Mouse (Mus musculus) myocyte (in vitro differentiated cells): Measurements from ENCODE around the gene Prkca. TPM values are rescaled to one million over a fixed set of nuclear protein-coding genes. Genes with fewer than 3 reads are reported as not detected.

ENCODE experiments used
- H3K27me3 ChIP-seq: one replicate; pipeline ENCODE4 v1.6.1; 2011; ENCODE audit not compliant: control insufficient read depth, insufficient read depth, insufficient read length
- H3K36me3 ChIP-seq: one replicate; pipeline ENCODE4 v1.6.1; 2011; ENCODE audit not compliant: control insufficient read depth, insufficient read depth
- H3K4me2 ChIP-seq: one replicate; pipeline ENCODE4 v1.6.1; 2011; ENCODE audit warnings: low read depth, control low read depth
- H3K4me3 ChIP-seq: one replicate; pipeline ENCODE4 v1.5.1; 2011; ENCODE audit warnings: mild to moderate bottlenecking, control low read depth, moderate library complexity
- H3K79me2 ChIP-seq: one replicate; pipeline ENCODE4 v1.6.1; 2011; ENCODE audit not compliant: control insufficient read depth, insufficient read depth
- H3ac ChIP-seq: one replicate; pipeline ENCODE4 v1.6.1; 2011; ENCODE audit not compliant: control insufficient read depth, insufficient read length
- CEBPB ChIP-seq: IDR thresholded peaks from 2 replicates; pipeline ENCODE4 v1.6.1; 2011; ENCODE audit warnings: mild to moderate bottlenecking, moderate library complexity; ENCODE audit not compliant: poor library complexity, insufficient read depth, severe bottlenecking
- E2F4 ChIP-seq: IDR thresholded peaks from one replicate; pipeline ENCODE4 v1.6.1; 2011; ENCODE audit warnings: mild to moderate bottlenecking, control low read depth, moderate library complexity; ENCODE audit not compliant: insufficient read depth
- MAX ChIP-seq: IDR thresholded peaks from one replicate; pipeline ENCODE4 v1.6.1; 2011; ENCODE audit warnings: low read depth, mild to moderate bottlenecking, control low read depth
- MYOD1 ChIP-seq, 3 experiments: IDR thresholded peaks; one replicate each; pipeline ENCODE4 v1.6.1; 2011; ENCODE audit warnings: control low read depth in 2 of 3, low read depth in 2 of 3, mild to moderate bottlenecking in 2 of 3, moderate library complexity in 1 of 3; ENCODE audit not compliant: insufficient read length in 2 of 3, control insufficient read depth in 1 of 3
- MYOG ChIP-seq, 3 experiments: IDR thresholded peaks; one replicate each; pipeline ENCODE4 v1.6.1; 2011; ENCODE audit warnings: control low read depth in 2 of 3, low read depth in 2 of 3, mild to moderate bottlenecking in 2 of 3; ENCODE audit not compliant: insufficient read length in 2 of 3, control insufficient read depth in 1 of 3, insufficient read depth in 1 of 3
- POLR2A ChIP-seq: IDR thresholded peaks from one replicate; pipeline ENCODE4 v1.6.1; 2011; ENCODE audit warnings: low read depth, mild to moderate bottlenecking, control low read depth, moderate library complexity; ENCODE audit not compliant: insufficient read length
- POLR2AphosphoS2 ChIP-seq: IDR thresholded peaks from one replicate; pipeline ENCODE4 v1.6.1; 2011; ENCODE audit warnings: low read depth, control low read depth; ENCODE audit not compliant: insufficient read length
- REST ChIP-seq: IDR thresholded peaks from one replicate; pipeline ENCODE4 v1.6.1; 2011; ENCODE audit warnings: mild to moderate bottlenecking, control low read depth, moderate library complexity; ENCODE audit not compliant: insufficient read depth, insufficient read length
- SRF ChIP-seq: IDR thresholded peaks from one replicate; pipeline ENCODE4 v1.6.1; 2011; ENCODE audit warnings: low read depth; ENCODE audit not compliant: control insufficient read depth, insufficient read length
- TCF12 ChIP-seq: IDR thresholded peaks from one replicate; pipeline ENCODE4 v1.6.1; 2011; ENCODE audit warnings: mild to moderate bottlenecking, control low read depth; ENCODE audit not compliant: poor library complexity, insufficient read depth, severe bottlenecking
- TCF3 ChIP-seq: IDR thresholded peaks from one replicate; pipeline ENCODE4 v1.6.1; 2011; ENCODE audit warnings: low read depth, control low read depth; ENCODE audit not compliant: insufficient read length
- USF1 ChIP-seq: IDR thresholded peaks from one replicate; pipeline ENCODE4 v1.6.1; 2011; ENCODE audit warnings: low read depth, mild to moderate bottlenecking, control low read depth, moderate library complexity
- polyA plus RNA-seq: library from polyadenylated mRNA; unstranded; fragments of >200 nt; fragmentation: generic; extraction: Trizol; gene quantifications from one replicate; pipeline ENCODE4 v1.2.1, GENCODE M21; 2012; ENCODE audit warnings: missing spikeins

Prkca gene
- polyA plus RNA-seq, 1 experiment: 15.3 TPM

DNA sequence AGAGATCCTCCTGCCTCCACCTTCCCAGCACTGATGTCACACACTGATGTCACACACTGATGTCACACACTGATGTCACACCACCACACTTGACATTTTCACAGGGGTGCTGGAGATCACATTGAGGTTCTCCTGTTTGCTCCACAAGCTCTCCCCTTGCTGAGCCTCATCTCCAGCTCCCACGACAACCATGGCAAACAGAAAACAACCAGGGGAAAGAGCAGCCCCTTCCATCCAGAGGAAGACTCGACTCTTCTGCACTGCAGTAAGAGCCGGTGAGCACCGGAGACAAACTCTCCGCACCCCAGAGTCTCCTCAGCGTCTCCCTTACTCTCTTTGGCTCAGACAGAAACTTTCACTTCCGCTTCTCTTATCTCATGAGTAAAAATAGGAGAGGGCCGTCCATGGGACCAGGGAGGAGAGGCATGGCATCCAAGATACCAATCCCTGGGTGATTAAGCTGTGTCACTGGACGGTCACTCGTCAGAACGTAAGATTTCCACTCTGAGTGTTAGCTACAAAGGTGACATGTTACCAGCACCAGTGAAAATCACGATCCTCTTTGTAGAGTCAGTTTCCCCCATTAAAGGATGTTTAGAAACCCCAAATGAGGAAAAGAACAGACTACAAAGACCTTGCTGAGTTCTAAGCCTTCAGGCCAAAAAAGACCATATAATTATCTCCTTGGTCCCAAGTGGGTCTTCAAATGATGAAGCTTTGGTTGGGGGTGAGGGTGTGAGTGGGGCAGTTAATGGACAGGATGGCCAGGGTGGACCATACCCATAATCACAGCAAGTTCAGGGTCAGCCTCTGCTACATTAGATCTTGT is 95.3 kb downstream of the Prkca start:
- H3K4me2 ChIP-seq: no peak overlapping the region
- H3K36me3 ChIP-seq: no peaks in the 10 kb centered on the region
- H3K4me3 ChIP-seq: no peak overlapping the region

DNA sequence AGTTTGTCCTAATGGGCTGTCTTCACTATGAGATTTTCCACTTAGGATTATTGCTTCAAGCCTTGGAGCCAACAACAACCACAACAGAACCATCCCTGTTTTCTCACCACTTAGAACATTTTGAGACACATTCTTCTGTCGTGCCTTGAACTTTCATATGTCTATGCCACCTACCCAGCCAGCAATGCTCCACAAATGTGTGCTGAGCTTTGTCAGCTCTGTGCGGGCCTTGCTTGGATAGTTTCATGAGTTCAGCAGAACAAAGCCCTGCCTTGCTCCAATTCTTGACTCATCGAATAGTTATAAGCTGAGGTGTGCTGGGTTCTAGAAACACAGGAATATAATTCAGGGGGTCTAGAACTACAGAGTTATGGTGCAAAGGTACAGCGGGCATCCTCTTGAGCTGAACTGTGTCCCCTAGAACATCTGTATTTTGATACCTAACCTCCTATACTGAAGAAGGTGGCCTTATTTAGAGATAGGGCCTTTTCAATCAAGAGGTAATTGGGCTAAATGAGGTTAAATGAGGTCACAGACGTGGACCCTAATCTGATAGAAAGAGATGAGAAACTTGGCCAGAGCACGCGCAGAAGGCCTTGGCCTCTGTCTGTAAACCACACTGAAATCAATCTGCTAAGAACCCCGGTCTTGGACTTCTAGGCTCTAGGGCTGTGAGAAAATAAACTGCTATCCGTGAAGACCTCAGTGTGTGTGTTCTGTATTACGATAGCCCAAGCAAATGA is 96.4 kb downstream of the Prkca start:
- TF ChIP-seq MYOD1 (IDR thresholded peaks at IDR 0.05; ENCODE audit: control insufficient read depth in 1 of 3, insufficient read length in 2 of 3, low read depth in 2 of 3) (no peak), E2F4 (no peak), CEBPB (no peak), MAX (no peak), POLR2AphosphoS2 (no peak), MYOG (IDR thresholded peaks at IDR 0.05; ENCODE audit: control insufficient read depth in 1 of 3, insufficient read depth in 1 of 3, insufficient read length in 2 of 3, low read depth in 2 of 3) (no peak), SRF (no peak), POLR2A (no peak), TCF12 (no peak), REST (no peak), TCF3 (no peak), USF1 (no peak)
- no peaks in the 10 kb centered on the region for H3K27me3 ChIP-seq

More for the DNA sequence above, 95.3 kb downstream of the Prkca start:
- peaks cover 25% of the 10 kb centered on the region for H3K79me2 ChIP-seq
- H3K27me3 ChIP-seq: no peaks in the 10 kb centered on the region
- H3ac ChIP-seq: no peak overlapping the region
- TF ChIP-seq E2F4 (no peak), MYOG (IDR thresholded peaks at IDR 0.05; ENCODE audit: control insufficient read depth in 1 of 3, insufficient read depth in 1 of 3, insufficient read length in 2 of 3, low read depth in 2 of 3) (no peak), SRF (no peak), CEBPB (no peak), REST (no peak), USF1 (no peak), POLR2AphosphoS2 (no peak), POLR2A (no peak), TCF12 (no peak), TCF3 (no peak)

DNA sequence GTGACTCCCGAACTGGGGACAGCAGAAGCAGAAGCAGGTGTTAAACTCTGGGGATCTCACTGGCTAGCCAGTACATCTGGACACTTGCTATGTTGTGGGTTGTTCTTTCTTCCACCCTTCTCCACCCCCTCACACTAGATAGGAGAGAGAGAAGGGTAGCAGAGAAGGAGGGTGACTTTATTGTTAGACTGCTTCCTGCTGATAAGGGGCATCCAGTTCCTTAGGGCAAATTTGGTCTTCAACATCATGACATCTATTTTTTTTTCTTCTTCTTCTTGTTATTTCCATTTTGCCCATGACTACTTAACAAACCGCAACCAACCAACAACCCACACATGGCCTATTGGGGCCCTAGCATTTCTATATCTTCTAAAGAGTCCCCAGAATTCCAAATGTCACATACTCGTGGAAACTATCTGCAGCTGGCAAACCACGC is 97.4 kb downstream of the Prkca start:
- H3K27me3 ChIP-seq: no peaks in the 10 kb centered on the region
- TF ChIP-seq SRF (no peak), USF1 (no peak), MYOG (IDR thresholded peaks at IDR 0.05; ENCODE audit: control insufficient read depth in 1 of 3, insufficient read depth in 1 of 3, insufficient read length in 2 of 3, low read depth in 2 of 3) (no peak)

More for the DNA sequence above, 96.4 kb downstream of the Prkca start:
- Histone ChIP-seq H3ac (no peak overlapping the region), H3K4me3 (no peak overlapping the region), H3K4me2 (no peak overlapping the region), H3K36me3 (no peaks in the 10 kb centered on the region), H3K79me2 (peaks cover 24% of the 10 kb centered on the region)

DNA sequence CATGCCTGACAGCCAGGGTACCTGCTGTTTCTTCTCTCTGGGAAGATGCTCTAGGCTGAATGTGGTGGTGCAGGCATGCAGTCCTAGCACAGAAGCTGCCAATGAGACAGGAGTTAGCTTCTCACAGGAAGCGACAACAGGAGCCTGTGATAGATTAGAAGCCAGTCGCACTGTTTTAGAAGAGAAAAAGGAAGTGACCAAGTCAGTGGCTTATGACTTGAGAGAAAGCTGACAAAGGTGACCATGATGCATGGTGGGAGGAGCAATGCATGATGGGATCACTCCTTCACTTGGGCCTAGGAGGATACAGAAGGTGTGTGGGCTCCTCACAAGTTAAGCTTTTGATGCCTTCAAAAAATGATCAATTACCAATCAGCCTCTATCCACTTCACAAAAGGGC is 99.5 kb downstream of the Prkca start:
- no peak for TF ChIP-seq POLR2AphosphoS2
- no peak for TF ChIP-seq MYOG (IDR thresholded peaks at IDR 0.05; ENCODE audit: control insufficient read depth in 1 of 3, insufficient read depth in 1 of 3, insufficient read length in 2 of 3, low read depth in 2 of 3)
- TF ChIP-seq SRF: no peak
- Histone ChIP-seq H3K36me3 (no peaks in the 10 kb centered on the region), H3K4me3 (no peak overlapping the region), H3K79me2 (peaks cover 10% of the 10 kb centered on the region), H3ac (no peak overlapping the region), H3K27me3 (no peaks in the 10 kb centered on the region), H3K4me2 (no peak overlapping the region)

More for the DNA sequence above, 97.4 kb downstream of the Prkca start:
- Histone ChIP-seq H3ac (no peak overlapping the region), H3K36me3 (no peaks in the 10 kb centered on the region), H3K79me2 (peaks cover 15% of the 10 kb centered on the region), H3K4me2 (no peak overlapping the region), H3K4me3 (no peak overlapping the region)

DNA sequence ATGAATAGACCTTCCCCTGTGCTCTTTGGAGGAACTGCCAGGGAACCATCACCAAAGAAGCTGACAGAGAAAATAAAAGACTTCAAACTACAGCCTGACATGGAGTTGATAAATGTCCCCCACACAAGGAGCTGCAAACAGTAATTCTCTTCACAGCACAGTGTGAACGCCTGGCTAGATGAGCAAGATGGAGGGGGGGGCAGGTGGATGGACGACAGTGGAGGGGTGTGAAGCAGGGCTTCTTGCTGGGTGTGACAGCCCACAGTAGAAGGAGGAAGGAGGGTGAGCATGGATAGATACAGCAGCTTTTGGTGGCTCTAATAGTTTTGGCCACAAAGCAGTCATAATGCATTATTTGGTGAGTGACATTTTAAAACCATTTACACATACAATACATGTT is 100.1 kb downstream of the Prkca start:
- Histone ChIP-seq H3K36me3 (no peaks in the 10 kb centered on the region), H3K27me3 (no peaks in the 10 kb centered on the region), H3K4me3 (no peak overlapping the region), H3K79me2 (peaks cover 10% of the 10 kb centered on the region), H3K4me2 (no peak overlapping the region), H3ac (no peak overlapping the region)
- no peak for TF ChIP-seq MAX
- no peak for TF ChIP-seq E2F4
- TF ChIP-seq SRF: no peak
- no peak for TF ChIP-seq TCF3
- no peak for TF ChIP-seq REST
- no peak for TF ChIP-seq POLR2A
- no peak for TF ChIP-seq POLR2AphosphoS2
- no peak for TF ChIP-seq MYOG (IDR thresholded peaks at IDR 0.05; ENCODE audit: control insufficient read depth in 1 of 3, insufficient read depth in 1 of 3, insufficient read length in 2 of 3, low read depth in 2 of 3)
- TF ChIP-seq CEBPB: no peak
- TF ChIP-seq TCF12: no peak
- TF ChIP-seq MYOD1 (IDR thresholded peaks at IDR 0.05; ENCODE audit: control insufficient read depth in 1 of 3, insufficient read length in 2 of 3, low read depth in 2 of 3): no peak
- no peak for TF ChIP-seq USF1
